Mouse (Mus musculus): ENCODE measurements at regions not wholly inside any gene's neighbourhood (a gene's known extent, or its start where the extent isn't known, plus 50 kb on each side); places are given as distances from the start of the nearest gene placed in this dataset.
A peak's percentile ranks its signal among the peaks of the same experiment; 100 is the strongest.

- 53% methylated on average over 8 of the region's 8 CpGs for WGBS
- no peak overlapping the region for H3K4me3 ChIP-seq
- H3K27ac ChIP-seq: peak overlapping the region; percentile 80
- H3K27me3 ChIP-seq: no peaks in the 10 kb centered on the region
- H3K9me3 ChIP-seq: no peaks in the 10 kb centered on the region
- H3K36me3 ChIP-seq: no peaks in the 10 kb centered on the region
- ATAC-seq (ENCODE audit: insufficient number of reproducible peaks, insufficient read depth, low FRiP score, low TSS enrichment): no peak
- no peak overlapping the region for H3K9ac ChIP-seq
- H3K4me1 ChIP-seq: peaks cover 11% of the 10 kb centered on the region
- H3K4me2 ChIP-seq (replicated peaks): no peak overlapping the region
Observed at GRCm38 (mm10) chr13:103970415-103970814, 50.1 kb upstream of the Erbin start.
